In genomic region chr9:61745301-61745801, GRCm38 (mm10) we compare ENCODE assay signal across 8 mouse cellular contexts.
DNase-seq lines count a peak whose midpoint lies in the region; ATAC-seq and TF ChIP-seq lines count a peak whose summit lies in the region.

No protein-coding gene starts in this region.

- TF ChIP-seq POLR2A in lung, adult 2 months (IDR thresholded peaks at IDR 0.05; ENCODE audit: borderline replicate concordance, extremely low read depth, low read depth, low read length), result no peak

- no peak overlapping the region for H3K4me3 ChIP-seq in midbrain, embryonic 12.5 days
- H3K4me3 ChIP-seq in midbrain, embryonic 11.5 days (ENCODE audit: low read depth, low read length), result no peak overlapping the region
- no peak overlapping the region for H3K4me3 ChIP-seq in midbrain, postnatal 0 days (ENCODE audit: low read depth, low read length)
- H3K4me3 ChIP-seq in lung, adult 2 months (replicated peaks; ENCODE audit: extremely low read depth, low read depth, low read length), result no peak overlapping the region

- 43% methylated on average over 7 of the region's 7 CpGs for WGBS in midbrain, embryonic 12.5 days
- WGBS in midbrain, embryonic 11.5 days, result 49% methylated on average over 7 of the region's 7 CpGs
- 19% methylated on average over 7 of the region's 7 CpGs for WGBS in midbrain, postnatal 0 days
- 49% methylated on average over 7 of the region's 7 CpGs for WGBS in lung, adult 2 months

- H3K4me2 ChIP-seq in midbrain, embryonic 12.5 days (replicated peaks), result no peak overlapping the region
- no peak overlapping the region for H3K4me2 ChIP-seq in midbrain, embryonic 11.5 days
- no peak overlapping the region for H3K4me2 ChIP-seq in midbrain, postnatal 0 days (ENCODE audit: low read depth, low read length, poor library complexity, severe bottlenecking)

- TF ChIP-seq CTCF in midbrain, postnatal 0 days (IDR thresholded peaks at IDR 0.05), result no peak
- TF ChIP-seq CTCF in lung, adult 2 months (IDR thresholded peaks at IDR 0.05; ENCODE audit: insufficient read depth, low read length), result no peak

- H3K9ac ChIP-seq in midbrain, embryonic 12.5 days (replicated peaks), result no peak overlapping the region
- no peak overlapping the region for H3K9ac ChIP-seq in midbrain, embryonic 11.5 days (ENCODE audit: low read length)
- H3K9ac ChIP-seq in midbrain, postnatal 0 days (replicated peaks; ENCODE audit: low read length, poor library complexity, severe bottlenecking), result no peak overlapping the region

- no peaks in the 10 kb centered on the region for H3K9me3 ChIP-seq in midbrain, embryonic 12.5 days
- no peaks in the 10 kb centered on the region for H3K9me3 ChIP-seq in midbrain, embryonic 11.5 days (ENCODE audit: control insufficient read depth, low read length)
- no peaks in the 10 kb centered on the region for H3K9me3 ChIP-seq in midbrain, postnatal 0 days (ENCODE audit: low read length)

- DNase-seq in frontal cortex, postnatal 25 days (ENCODE audit: low spot score in 2 of 2), result no peak
- no peak for DNase-seq in midbrain, embryonic 11.5 days (ENCODE audit: low spot score, missing footprints)
- peak; percentile 59 to 69 for DNase-seq in frontal cortex, adult 2 months (ENCODE audit: extremely low spot score in 1 of 2, low spot score in 1 of 2)
- peak; percentile 12 for DNase-seq in midbrain, postnatal 0 days (ENCODE audit: low spot score)
- no peak for DNase-seq in testis, postnatal 10 days (ENCODE audit: low spot score)
- no peak for DNase-seq in lung, adult 2 months

- H3K36me3 ChIP-seq in midbrain, embryonic 12.5 days, result no peaks in the 10 kb centered on the region
- H3K36me3 ChIP-seq in midbrain, embryonic 11.5 days (ENCODE audit: control insufficient read depth, insufficient read depth, low read length), result no peaks in the 10 kb centered on the region
- H3K36me3 ChIP-seq in midbrain, postnatal 0 days (ENCODE audit: insufficient read depth, low read length), result no peaks in the 10 kb centered on the region

- ATAC-seq in frontal cortex, adult (ENCODE audit: low TSS enrichment), result peak; percentile 97
- peak; percentile 60; the same call in 1 of the 2 replicates for ATAC-seq in midbrain, embryonic 12.5 days (ENCODE audit: low FRiP score, low read depth)
- ATAC-seq in midbrain, embryonic 11.5 days (ENCODE audit: low FRiP score), result no peak
- no peak for ATAC-seq in midbrain, postnatal 0 days (ENCODE audit: low FRiP score)

- H3K4me1 ChIP-seq in midbrain, embryonic 12.5 days, result peaks cover 13% of the 10 kb centered on the region; the same call in 1 of the 2 replicates
- H3K4me1 ChIP-seq in midbrain, embryonic 11.5 days (ENCODE audit: control insufficient read depth, insufficient read depth, low read length), result no peaks in the 10 kb centered on the region; the same call in 1 of the 2 replicates
- 0 out of 2 replicates have a peak, but pooled peaks cover 2% of the 10 kb centered on the region for H3K4me1 ChIP-seq in midbrain, postnatal 0 days (ENCODE audit: insufficient read depth, low read length)
- H3K4me1 ChIP-seq in lung, adult 2 months (ENCODE audit: control insufficient read depth, insufficient read depth, low read length), result no peaks in the 10 kb centered on the region

- peak overlapping the region; percentile 43 for H3K27ac ChIP-seq in midbrain, embryonic 12.5 days (replicated peaks)
- H3K27ac ChIP-seq in midbrain, embryonic 11.5 days (ENCODE audit: low read depth, low read length), result no peak overlapping the region
- no peak overlapping the region for H3K27ac ChIP-seq in midbrain, postnatal 0 days (ENCODE audit: low read depth, low read length)

- H3K27me3 ChIP-seq in midbrain, embryonic 12.5 days, result no peaks in the 10 kb centered on the region
- no peaks in the 10 kb centered on the region for H3K27me3 ChIP-seq in midbrain, embryonic 11.5 days (ENCODE audit: control insufficient read depth, insufficient read depth, low read length)
- H3K27me3 ChIP-seq in midbrain, postnatal 0 days (ENCODE audit: insufficient read depth, low read length), result no peaks in the 10 kb centered on the region

Comparison
In these comparisons a context has a peak if more than half of its experiments do, and no peak if none do; other contexts are left out.
1. ATAC-seq: peak in frontal cortex, adult (single experiment) and midbrain, embryonic 12.5 days (single experiment); none in midbrain, embryonic 11.5 days (single experiment) and midbrain, postnatal 0 days (single experiment).
2. DNase-seq: peak in frontal cortex, adult 2 months (2 of 2) and midbrain, postnatal 0 days (single experiment); none in frontal cortex, postnatal 25 days (0 of 2), midbrain, embryonic 11.5 days (single experiment), testis, postnatal 10 days (single experiment) and lung, adult 2 months (single experiment).